Mouse (Mus musculus) intestine, postnatal 0 days (tissue): Measurements from ENCODE around the gene Sidt1. TPM values are rescaled to one million over a fixed set of nuclear protein-coding genes. Genes with fewer than 3 reads are reported as not detected.

Experiments used
- ATAC-seq: fragments of 200-750 bp; cut with Nextera tagmentation; 2 replicates; pipeline ENCODE4 v1.8.0; 2017; ENCODE audit warnings: mild to moderate bottlenecking, moderate TSS enrichment, moderate library complexity
- H3K27ac ChIP-seq: fragments of 300-500 bp; sonication (generic); 2 replicates; pipeline ENCODE4 v1.5.1; 2014; ENCODE audit warnings: mild to moderate bottlenecking, low read depth, low read length, moderate library complexity
- H3K27me3 ChIP-seq: fragments of 300-500 bp; sonication (generic); replicated peaks from 2 replicates; pipeline ENCODE4 v1.6.1; 2014; ENCODE audit warnings: low read length, mixed read lengths; ENCODE audit not compliant: control insufficient read depth, insufficient read depth
- H3K36me3 ChIP-seq: fragments of 300-500 bp; sonication (generic); 2 replicates; pipeline ENCODE4 v1.6.1; 2014; ENCODE audit warnings: mild to moderate bottlenecking, moderate library complexity; ENCODE audit not compliant: control insufficient read depth, insufficient read depth
- H3K4me1 ChIP-seq: fragments of 300-500 bp; sonication (generic); replicated peaks from 2 replicates; pipeline ENCODE4 v1.6.1; 2014; ENCODE audit warnings: antibody characterized with exemption, low read length, mixed read lengths; ENCODE audit not compliant: control insufficient read depth, insufficient read depth
- H3K4me2 ChIP-seq: fragments of 300-500 bp; sonication (generic); replicated peaks from 2 replicates; pipeline ENCODE4 v1.6.1; 2014; ENCODE audit warnings: low read depth, mild to moderate bottlenecking, moderate library complexity
- H3K4me3 ChIP-seq: fragments of 300-500 bp; sonication (generic); 2 replicates; pipeline ENCODE4 v1.5.1; 2014; ENCODE audit warnings: low read depth, low read length
- H3K9ac ChIP-seq: fragments of 300-500 bp; sonication (generic); 2 replicates; pipeline ENCODE4 v1.6.1; 2014; ENCODE audit warnings: mild to moderate bottlenecking, low read depth, low read length
- H3K9me3 ChIP-seq: fragments of 300-500 bp; sonication (generic); 2 replicates; pipeline ENCODE4 v1.6.1; 2016; ENCODE audit warnings: mixed run types; ENCODE audit not compliant: control insufficient read depth
- CTCF ChIP-seq: sonication (generic); IDR thresholded peaks from 2 replicates; pipeline ENCODE4 v1.5.1; 2016; ENCODE audit warnings: low read depth, mild to moderate bottlenecking, control low read depth, antibody characterized with exemption, moderate library complexity
- WGBS: fragments of 180-500 bp; shearing (Covaris S2); extraction: QIAGEN DNeasy Blood & Tissue Kit; methylation state at CpG from one replicate; pipeline ENCODE4 v1.1.7; 2014; 5-methylcytosine and 5-hydroxymethylcytosine counted together
- polyA plus RNA-seq: library from polyadenylated mRNA; unstranded; fragments of >200 nt; fragmentation: Nextera tagmentation; extraction: Ambion mirVana; gene quantifications from 2 replicates; pipeline ENCODE4 v1.2.1, GENCODE M21; 2015

Gene Sidt1
- polyA plus RNA-seq, 1 experiment from 2014 or later = 1.2 TPM

DNA sequence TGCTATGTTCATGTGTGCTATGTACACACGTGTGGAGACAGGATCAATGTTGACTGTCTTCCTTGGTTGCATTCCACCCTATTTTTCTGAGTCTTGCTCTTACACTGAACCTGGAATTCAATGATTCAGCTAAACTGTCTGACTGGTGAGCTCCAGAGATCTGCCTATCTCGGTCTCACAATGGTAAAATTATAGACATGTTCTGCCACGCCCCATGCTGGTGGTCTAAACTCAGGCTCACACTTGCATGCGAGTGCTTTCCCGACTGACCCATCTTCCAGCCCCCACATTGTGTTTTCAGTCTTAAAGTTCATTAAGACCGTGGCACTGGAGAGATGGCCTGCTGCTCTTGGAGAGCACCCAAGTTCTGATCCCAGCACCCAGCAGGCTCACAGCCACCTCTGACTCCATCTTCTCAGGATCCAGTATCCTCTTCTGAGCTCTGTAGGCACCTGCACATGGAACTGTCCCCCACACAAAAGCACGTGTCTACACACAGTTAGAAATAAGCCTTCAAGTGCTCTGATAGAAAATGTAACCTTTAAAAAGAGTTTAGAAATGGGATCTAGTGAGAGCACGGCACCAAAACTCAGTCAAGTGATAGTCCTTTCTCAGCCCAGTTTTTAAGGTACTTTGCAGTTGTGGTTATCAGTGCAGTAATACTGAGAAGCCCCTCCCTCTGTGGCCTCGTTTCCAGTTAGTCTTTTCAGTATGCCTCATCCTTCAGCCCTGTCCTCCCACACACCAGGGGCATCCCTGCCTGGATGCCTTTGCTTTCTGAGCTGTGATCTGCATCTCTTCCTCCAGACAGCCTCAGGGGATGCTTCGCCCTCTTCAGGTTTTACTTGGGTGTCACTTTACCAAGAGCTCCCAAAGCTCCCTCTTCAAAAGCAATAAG lies 122.6 kb downstream of the Sidt1 start:
- H3K4me1 ChIP-seq = no peaks in the 10 kb centered on the region
- no peak for ATAC-seq
- H3K4me2 ChIP-seq = no peak overlapping the region
- no peaks in the 10 kb centered on the region for H3K9me3 ChIP-seq
- H3K9ac ChIP-seq = no peak overlapping the region
- H3K27ac ChIP-seq = no peak overlapping the region
- peaks cover 61% of the 10 kb centered on the region for H3K36me3 ChIP-seq
- no peak overlapping the region for H3K4me3 ChIP-seq
- 83% methylated on average over 10 of the region's 10 CpGs for whole genome bisulfite sequencing
- no peaks in the 10 kb centered on the region for H3K27me3 ChIP-seq
- TF ChIP-seq CTCF = no peak

DNA sequence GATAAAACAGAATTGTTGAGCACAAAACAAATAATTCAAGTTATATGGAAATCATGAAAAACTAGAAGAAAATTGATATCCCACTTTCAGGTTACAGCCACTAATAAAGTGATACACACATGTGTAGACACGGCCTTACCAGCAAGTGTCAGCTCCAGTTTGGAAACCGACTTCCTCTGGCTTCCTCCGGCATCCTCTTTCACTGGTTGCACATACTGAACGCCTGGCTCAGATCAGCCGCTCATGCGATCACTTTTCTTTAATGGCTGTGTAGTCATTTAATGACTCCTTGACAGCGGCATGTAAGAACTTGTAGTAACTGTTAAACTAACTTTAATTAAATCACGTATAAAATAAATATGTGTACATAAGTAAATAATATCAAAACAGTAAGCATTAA lies 127.0 kb downstream of the Sidt1 start:
- no peak overlapping the region for H3K4me3 ChIP-seq

GRCm38 (mm10) chr16:44204331-44204730 lies 128.7 kb downstream of the Sidt1 start:
- 70% methylated on average over 6 of the region's 6 CpGs for WGBS
- Histone ChIP-seq H3K9ac (no peak overlapping the region), H3K27me3 (no peaks in the 10 kb centered on the region), H3K4me3 (no peak overlapping the region), H3K9me3 (no peaks in the 10 kb centered on the region), H3K27ac (no peak overlapping the region), H3K4me2 (no peak overlapping the region), H3K36me3 (peaks cover 44% of the 10 kb centered on the region), H3K4me1 (no peaks in the 10 kb centered on the region)
- no peak for TF ChIP-seq CTCF
- ATAC-seq = no peak

More for the DNA sequence above, 127.0 kb downstream of the Sidt1 start:
- whole genome bisulfite sequencing = 94% methylated on average over 8 of the region's 8 CpGs
- no peak overlapping the region for H3K4me2 ChIP-seq
- TF ChIP-seq CTCF = no peak
- H3K4me1 ChIP-seq = no peaks in the 10 kb centered on the region
- H3K36me3 ChIP-seq = peaks cover 43% of the 10 kb centered on the region
- ATAC-seq = no peak
- H3K9me3 ChIP-seq = no peaks in the 10 kb centered on the region
- H3K27me3 ChIP-seq = no peaks in the 10 kb centered on the region
- no peak overlapping the region for H3K9ac ChIP-seq
- H3K27ac ChIP-seq = no peak overlapping the region

- Histone ChIP-seq H3K9ac (no peak overlapping the region), H3K27ac (no peak overlapping the region), H3K36me3 (peaks cover 31% of the 10 kb centered on the region), H3K9me3 (no peaks in the 10 kb centered on the region), H3K4me2 (no peak overlapping the region), H3K27me3 (no peaks in the 10 kb centered on the region), H3K4me1 (no peaks in the 10 kb centered on the region), H3K4me3 (no peak overlapping the region)
- WGBS = 89% methylated on average over 4 of the region's 4 CpGs
- no peak for ATAC-seq
- TF ChIP-seq CTCF = no peak
These were observed 132.8 kb downstream of the Sidt1 start for GRCm38 (mm10) chr16:44200146-44200545.

GRCm38 (mm10) chr16:44199066-44199703 lies 133.8 kb downstream of the Sidt1 start:
- H3K36me3 ChIP-seq = peaks cover 26% of the 10 kb centered on the region
- H3K9me3 ChIP-seq = no peaks in the 10 kb centered on the region
- no peaks in the 10 kb centered on the region for H3K4me1 ChIP-seq
- H3K9ac ChIP-seq = no peak overlapping the region
- no peaks in the 10 kb centered on the region for H3K27me3 ChIP-seq
- no peak for ATAC-seq
- 88% methylated on average over 14 of the region's 14 CpGs for WGBS
- H3K27ac ChIP-seq = no peak overlapping the region
- no peak overlapping the region for H3K4me3 ChIP-seq
- H3K4me2 ChIP-seq = no peak overlapping the region
- TF ChIP-seq CTCF = no peak

GRCm38 (mm10) chr16:44190968-44191367 lies 142.0 kb downstream of the Sidt1 start:
- no peak for TF ChIP-seq CTCF
- H3K4me2 ChIP-seq = no peak overlapping the region
- H3K27ac ChIP-seq = no peak overlapping the region
- H3K9me3 ChIP-seq = no peaks in the 10 kb centered on the region
- no peaks in the 10 kb centered on the region for H3K27me3 ChIP-seq
- no peak overlapping the region for H3K9ac ChIP-seq
- H3K4me3 ChIP-seq = no peak overlapping the region
- no peak for ATAC-seq
- H3K36me3 ChIP-seq = no peaks in the 10 kb centered on the region
- WGBS = 99% methylated on average over 2 of the region's 2 CpGs
- no peaks in the 10 kb centered on the region for H3K4me1 ChIP-seq

Other genes with a start within 250 kb of the Sidt1 start
- gene Atp6v1a, start 193.5 kb downstream of the Sidt1 start, polyA plus RNA-seq = 60.7 and 62.6 TPM in 2 replicates
- 38.6 and 40.1 TPM in 2 replicates for gene Naa50, start 193.4 kb downstream of the Sidt1 start, polyA plus RNA-seq
- 2.1 and 2.3 TPM in 2 replicates for gene Usf3, start 159.9 kb downstream of the Sidt1 start, polyA plus RNA-seq
- 4.2 and 4.7 TPM in 2 replicates for gene Spice1, start 13.9 kb upstream of the Sidt1 start, polyA plus RNA-seq
- gene Cfap44, start 61.6 kb upstream of the Sidt1 start, polyA plus RNA-seq = not detected in 2 replicates
- 3.1 and 3.6 TPM in 2 replicates for gene Boc, start 225.7 kb upstream of the Sidt1 start, polyA plus RNA-seq